ENCODE assay signal across 42 mouse cellular contexts in the genomic region with DNA sequence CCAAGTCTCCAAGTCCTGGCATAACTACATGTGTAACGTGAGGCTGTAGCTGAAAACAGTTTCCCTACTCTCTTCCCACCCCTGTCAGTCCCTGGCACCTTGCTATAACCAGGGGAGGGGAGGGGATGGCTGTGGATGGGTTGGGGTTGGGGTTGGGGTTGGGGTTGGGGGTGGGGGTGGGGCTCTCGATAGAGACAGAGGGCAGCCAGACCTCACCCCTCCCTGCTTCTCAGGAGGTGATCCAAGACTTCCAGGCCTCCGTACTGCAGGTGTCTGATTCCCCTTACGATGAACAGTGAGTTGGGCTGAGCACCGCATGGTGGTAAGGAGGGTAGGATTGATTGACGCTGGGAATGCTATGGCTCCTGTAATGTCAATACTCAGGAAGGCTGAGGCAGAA. TPM values are rescaled to one million over a fixed set of nuclear protein-coding genes. Genes with fewer than 3 reads are reported as not detected.
"Had no signal": no experiment of that assay in that cellular context is flagged by ENCODE, and none has a peak within 500 bp of the region (broad histone marks: within the 10 kb centered on the region; RNA-seq: fewer than 3 reads in every experiment).

No protein-coding gene starts in this region.

- H3K27me3 ChIP-seq: limb, embryonic 13.5 days; limb, embryonic 15.5 days; lung, embryonic 15.5 days; midbrain, embryonic 12.5 days; midbrain, embryonic 13.5 days; midbrain, embryonic 15.5 days had no signal

- H3K4me1 ChIP-seq: limb, embryonic 12.5 days; limb, embryonic 13.5 days; midbrain, embryonic 12.5 days; midbrain, embryonic 13.5 days; midbrain, embryonic 15.5 days; neural tube, embryonic 12.5 days had no signal

- H3K9me3 ChIP-seq: limb, embryonic 10.5 days; limb, embryonic 12.5 days; limb, embryonic 13.5 days; limb, embryonic 15.5 days; liver, embryonic 12.5 days; liver, embryonic 13.5 days; liver, embryonic 15.5 days; lung, embryonic 15.5 days; midbrain, embryonic 12.5 days; midbrain, embryonic 13.5 days; midbrain, embryonic 15.5 days; neural tube, embryonic 12.5 days had no signal

- DNase-seq: left cerebral cortex, postnatal 4 days; liver; liver, embryonic 13.5 days; liver, postnatal 0 days; lung, adult 18-20 months; lung, adult 2 months; lung, embryonic 14.5 days; lung, postnatal 10 days; lung, postnatal 14 days; lung, postnatal 36 days; lung, postnatal 4 days had no signal

- H3K9ac ChIP-seq: limb, embryonic 12.5 days; limb, embryonic 13.5 days; limb, embryonic 15.5 days; liver, embryonic 12.5 days; liver, embryonic 13.5 days; liver, embryonic 14.5 days; liver, embryonic 15.5 days; liver, postnatal 0 days; lung, embryonic 14.5 days; lung, embryonic 15.5 days; midbrain, embryonic 12.5 days; midbrain, embryonic 13.5 days; midbrain, embryonic 15.5 days; neural tube, embryonic 12.5 days had no signal

- H3K4me3 ChIP-seq: limb, embryonic 10.5 days; limb, embryonic 12.5 days; limb, embryonic 13.5 days; limb, embryonic 15.5 days; liver, embryonic 12.5 days; liver, embryonic 13.5 days; liver, embryonic 15.5 days; lung, embryonic 15.5 days; megakaryocyte, embryonic 14.5 days; midbrain, embryonic 12.5 days; midbrain, embryonic 13.5 days; midbrain, embryonic 15.5 days; myocyte; neural tube, embryonic 12.5 days had no signal

- H3K36me3 ChIP-seq: limb, embryonic 10.5 days; limb, embryonic 12.5 days; limb, embryonic 13.5 days; limb, embryonic 15.5 days; liver, embryonic 12.5 days; liver, embryonic 13.5 days; liver, embryonic 15.5 days; lung, embryonic 15.5 days; midbrain, embryonic 12.5 days; neural tube, embryonic 12.5 days had no signal

- ATAC-seq: liver, embryonic 12.5 days; liver, postnatal 0 days; lung, postnatal 0 days; midbrain, embryonic 13.5 days; midbrain, embryonic 15.5 days; midbrain, embryonic 16.5 days had no signal

- H3K27ac ChIP-seq: limb, embryonic 10.5 days; limb, embryonic 12.5 days; limb, embryonic 13.5 days; limb, embryonic 15.5 days; liver, embryonic 12.5 days; liver, embryonic 13.5 days; liver, embryonic 14.5 days; liver, embryonic 15.5 days; lung, embryonic 15.5 days; macrophage; midbrain, embryonic 12.5 days; midbrain, embryonic 13.5 days; midbrain, embryonic 15.5 days; neural tube, embryonic 12.5 days had no signal

- H3K4me2 ChIP-seq: limb, embryonic 12.5 days; limb, embryonic 13.5 days; limb, embryonic 15.5 days; liver, embryonic 11.5 days; liver, embryonic 12.5 days; liver, embryonic 13.5 days; liver, embryonic 15.5 days; lung, embryonic 14.5 days; lung, embryonic 15.5 days; midbrain, embryonic 12.5 days; midbrain, embryonic 13.5 days; midbrain, embryonic 15.5 days; neural tube, embryonic 12.5 days had no signal

RNA-seq across cellular contexts. Expression of gene Actl6b, which starts 12.4 kb away (rescaled TPM):
- total RNA-seq: liver, adult 2 months; megakaryocyte progenitor cell, adult 5-6 weeks; megakaryocyte, adult 5-6 weeks; megakaryocyte-erythroid progenitor cell, adult 5-6 weeks; monocyte, adult 5-6 weeks had no signal
- polyA plus RNA-seq: limb, embryonic 10.5 days; limb, embryonic 11.5 days; liver, adult 2 months; liver, embryonic 12.5 days; liver, embryonic 14.5 days; liver, postnatal 0 days; lung, adult 2 months; lung, embryonic 14.5 days; lung, postnatal 0 days; macrophage; myocyte had no signal

RNA-seq across cellular contexts. Expression of gene Epo, which starts 32.7 kb away (rescaled TPM):
- total RNA-seq: left cerebral cortex, adult 8-10 months; left cerebral cortex, postnatal 10 days; left cerebral cortex, postnatal 14 days; left cerebral cortex, postnatal 25 days; left cerebral cortex, postnatal 36 days; left cerebral cortex, postnatal 4 days; liver, adult 2 months; megakaryocyte progenitor cell, adult 5-6 weeks; megakaryocyte, adult 5-6 weeks; megakaryocyte-erythroid progenitor cell, adult 5-6 weeks; midbrain, postnatal 0 days; monocyte, adult 5-6 weeks had no signal
- polyA plus RNA-seq: limb, embryonic 15.5 days; liver, adult 2 months; lung, adult 2 months; lung, postnatal 0 days; macrophage; midbrain, embryonic 12.5 days; midbrain, embryonic 13.5 days; midbrain, embryonic 14.5 days; midbrain, embryonic 15.5 days; midbrain, embryonic 16.5 days; midbrain, postnatal 0 days; myocyte; neural tube, embryonic 12.5 days had no signal
